Mouse (Mus musculus): ENCODE data around the gene Mlph. TPM values are rescaled to one million over a fixed set of nuclear protein-coding genes. Genes with fewer than 3 reads are reported as not detected.

Gene Mlph
- total and polyA plus RNA-seq, 2 experiments from 2014 or later = 0.04 to 0.12 TPM

DNA sequence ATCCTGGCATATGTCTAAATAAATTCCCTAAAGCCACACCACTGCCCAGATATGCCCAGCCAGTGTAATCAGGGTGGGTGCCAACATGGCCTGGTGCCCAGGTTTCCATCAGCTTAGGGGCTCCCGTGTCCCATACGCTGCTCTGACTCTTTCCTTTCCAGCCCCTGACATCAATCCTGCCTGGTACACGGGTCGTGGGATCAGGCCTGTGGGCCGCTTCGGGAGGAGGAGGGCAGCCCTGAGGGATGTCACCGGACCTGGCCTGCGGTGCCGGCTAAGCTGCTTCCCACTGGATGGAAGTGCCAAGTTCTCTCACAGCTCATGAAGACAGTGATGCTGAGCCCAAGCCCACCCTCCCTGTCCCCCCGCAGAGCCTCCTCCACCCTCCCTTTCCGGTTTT, 38.8 kb downstream of the Mlph start:
- TF ChIP-seq EP300 (IDR thresholded peaks at IDR 0.05; ENCODE audit: low read depth) = no peak
- TF ChIP-seq CTCF (IDR thresholded peaks at IDR 0.05; ENCODE audit: low read depth) = no peak
- DNase-seq (ENCODE audit: low spot score) (no peak), ATAC-seq (ENCODE audit: insufficient read depth, low read depth) (no peak)
- Histone ChIP-seq H3K9ac (replicated peaks; ENCODE audit: low read depth, low read length) (no peak overlapping the region), H3K9me3 (replicated peaks; ENCODE audit: control insufficient read depth, low read length) (no peaks in the 10 kb centered on the region), H3K27ac (ENCODE audit: low read depth) (no peak overlapping the region), H3K4me3 (ENCODE audit: low read depth, low read length) (no peak overlapping the region), H3K4me1 (ENCODE audit: control insufficient read depth, insufficient read depth) (peaks cover 4% of the 10 kb centered on the region), H3K36me3 (replicated peaks; ENCODE audit: control insufficient read depth, insufficient read depth, low read length) (no peaks in the 10 kb centered on the region), H3K27me3 (ENCODE audit: control insufficient read depth, insufficient read depth, low read length) (no peaks in the 10 kb centered on the region), H3K4me2 (ENCODE audit: low read depth, low read length) (no peak overlapping the region)
- WGBS = 63% methylated on average over 11 of the region's 11 CpGs

- Histone ChIP-seq H3K27ac (ENCODE audit: low read depth) (no peak overlapping the region), H3K4me1 (ENCODE audit: control insufficient read depth, insufficient read depth) (peaks cover 4% of the 10 kb centered on the region), H3K27me3 (ENCODE audit: control insufficient read depth, insufficient read depth, low read length) (peaks cover 9% of the 10 kb centered on the region), H3K36me3 (replicated peaks; ENCODE audit: control insufficient read depth, insufficient read depth, low read length) (no peaks in the 10 kb centered on the region), H3K9ac (replicated peaks; ENCODE audit: low read depth, low read length) (no peak overlapping the region), H3K4me2 (ENCODE audit: low read depth, low read length) (no peak overlapping the region), H3K4me3 (ENCODE audit: low read depth, low read length) (no peak overlapping the region), H3K9me3 (replicated peaks; ENCODE audit: control insufficient read depth, low read length) (no peaks in the 10 kb centered on the region)
- ATAC-seq (ENCODE audit: insufficient read depth, low read depth) = peak; percentile 77
- DNase-seq (ENCODE audit: low spot score) = peak; percentile 70
- TF ChIP-seq EP300 (IDR thresholded peaks at IDR 0.05; ENCODE audit: low read depth) (no peak), CTCF (IDR thresholded peaks at IDR 0.05; ENCODE audit: low read depth) (peak; percentile 78)
- 29% methylated on average over 7 of the region's 7 CpGs for WGBS
Measured at GRCm38 (mm10) chr1:90956245-90957096, 41.6 kb downstream of the Mlph start.

GRCm38 (mm10) chr1:90962526-90962925, 47.6 kb downstream of the Mlph start:
- peaks cover 10% of the 10 kb centered on the region for H3K4me1 ChIP-seq (ENCODE audit: control insufficient read depth, insufficient read depth)
- ATAC-seq (ENCODE audit: insufficient read depth, low read depth) = no peak
- no peak overlapping the region for H3K9ac ChIP-seq (replicated peaks; ENCODE audit: low read depth, low read length)
- no peak for DNase-seq (ENCODE audit: low spot score)
- no peak overlapping the region for H3K4me2 ChIP-seq (ENCODE audit: low read depth, low read length)
- no peak for TF ChIP-seq CTCF (IDR thresholded peaks at IDR 0.05; ENCODE audit: low read depth)
- TF ChIP-seq EP300 (IDR thresholded peaks at IDR 0.05; ENCODE audit: low read depth) = no peak
- no peak overlapping the region for H3K4me3 ChIP-seq (ENCODE audit: low read depth, low read length)
- WGBS = 62% methylated on average over 4 of the region's 4 CpGs
- H3K27me3 ChIP-seq (ENCODE audit: control insufficient read depth, insufficient read depth, low read length) = peaks cover 9% of the 10 kb centered on the region
- no peaks in the 10 kb centered on the region for H3K9me3 ChIP-seq (replicated peaks; ENCODE audit: control insufficient read depth, low read length)
- H3K27ac ChIP-seq (ENCODE audit: low read depth) = no peak overlapping the region
- H3K36me3 ChIP-seq (replicated peaks; ENCODE audit: control insufficient read depth, insufficient read depth, low read length) = no peaks in the 10 kb centered on the region

GRCm38 (mm10) chr1:90962994-90963393, 48.1 kb downstream of the Mlph start:
- 0 out of 2 replicates have a peak overlapping the region, but pooled peaks have one; percentile 18 for H3K27ac ChIP-seq (ENCODE audit: low read depth)
- no peak overlapping the region for H3K9ac ChIP-seq (replicated peaks; ENCODE audit: low read depth, low read length)
- H3K4me3 ChIP-seq (ENCODE audit: low read depth, low read length) = no peak overlapping the region
- H3K9me3 ChIP-seq (replicated peaks; ENCODE audit: control insufficient read depth, low read length) = no peaks in the 10 kb centered on the region
- H3K4me2 ChIP-seq (ENCODE audit: low read depth, low read length) = no peak overlapping the region
- ATAC-seq (ENCODE audit: insufficient read depth, low read depth) = peak; percentile 66
- no peak for TF ChIP-seq CTCF (IDR thresholded peaks at IDR 0.05; ENCODE audit: low read depth)
- TF ChIP-seq EP300 (IDR thresholded peaks at IDR 0.05; ENCODE audit: low read depth) = no peak
- H3K27me3 ChIP-seq (ENCODE audit: control insufficient read depth, insufficient read depth, low read length) = peaks cover 9% of the 10 kb centered on the region
- peaks cover 13% of the 10 kb centered on the region for H3K4me1 ChIP-seq (ENCODE audit: control insufficient read depth, insufficient read depth)
- no peaks in the 10 kb centered on the region for H3K36me3 ChIP-seq (replicated peaks; ENCODE audit: control insufficient read depth, insufficient read depth, low read length)
- peak; percentile 69 for DNase-seq (ENCODE audit: low spot score)
- 9% methylated on average over 3 of the region's 3 CpGs for WGBS

DNA sequence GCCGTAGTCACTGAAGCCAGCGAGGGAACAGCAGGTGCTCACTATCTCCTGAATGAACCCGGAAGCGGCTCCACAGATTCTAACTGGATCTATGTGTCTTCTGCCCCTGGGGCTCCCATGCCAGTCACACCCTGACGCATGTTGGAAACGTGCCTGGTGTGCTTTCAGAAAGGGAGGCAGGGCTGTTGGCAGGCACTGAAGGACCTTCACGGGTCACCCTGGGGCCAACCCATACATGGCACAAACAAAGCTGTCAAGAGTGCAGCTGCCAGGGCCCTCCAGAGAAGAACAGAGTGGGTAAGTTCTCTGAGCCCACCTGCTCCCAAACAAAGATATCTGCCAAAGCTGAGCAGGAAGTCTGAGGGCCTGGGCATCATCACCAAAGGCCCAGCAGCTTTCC, 52.7 kb downstream of the Mlph start:
- Histone ChIP-seq H3K4me2 (ENCODE audit: low read depth, low read length) (0 out of 2 replicates have a peak overlapping the region, but pooled peaks have one; percentile 12), H3K27ac (ENCODE audit: low read depth) (peak overlapping the region; percentile 73), H3K9me3 (replicated peaks; ENCODE audit: control insufficient read depth, low read length) (no peaks in the 10 kb centered on the region), H3K4me3 (ENCODE audit: low read depth, low read length) (no peak overlapping the region), H3K9ac (replicated peaks; ENCODE audit: low read depth, low read length) (no peak overlapping the region), H3K4me1 (ENCODE audit: control insufficient read depth, insufficient read depth) (peaks cover 24% of the 10 kb centered on the region), H3K27me3 (ENCODE audit: control insufficient read depth, insufficient read depth, low read length) (no peaks in the 10 kb centered on the region), H3K36me3 (replicated peaks; ENCODE audit: control insufficient read depth, insufficient read depth, low read length) (no peaks in the 10 kb centered on the region)
- 28% methylated on average over 7 of the region's 7 CpGs for WGBS
- DNase-seq (ENCODE audit: low spot score) (peak; percentile 88), ATAC-seq (ENCODE audit: insufficient read depth, low read depth) (peak; percentile 90)
- TF ChIP-seq EP300 (IDR thresholded peaks at IDR 0.05; ENCODE audit: low read depth) (peak; percentile 82), CTCF (IDR thresholded peaks at IDR 0.05; ENCODE audit: low read depth) (no peak)
